Mouse (Mus musculus): ENCODE measurements at regions not wholly inside any gene's neighbourhood (a gene's known extent, or its start where the extent isn't known, plus 50 kb on each side); places are given as distances from the start of the nearest gene placed in this dataset.
"Not testable (repeated sequence)": the region's sequence is repeated elsewhere in the genome, so short reads cannot be mapped to it uniquely, and the experiment has no call there.

GRCm38 (mm10) chr2:71597956-71598355 lies 51.4 kb upstream of the Dlx2 start:
- H3K27ac ChIP-seq (replicated peaks): no peak overlapping the region
- H3K9ac ChIP-seq (replicated peaks): no peak overlapping the region
- no peak overlapping the region for H3K4me2 ChIP-seq (replicated peaks)
- H3K27me3 ChIP-seq: peaks cover 13% of the 10 kb centered on the region; the same call in 1 of the 2 replicates
- H3K4me3 ChIP-seq: no peak overlapping the region
- no peaks in the 10 kb centered on the region for H3K36me3 ChIP-seq
- H3K9me3 ChIP-seq: no peaks in the 10 kb centered on the region
- H3K4me1 ChIP-seq: peaks cover 8% of the 10 kb centered on the region; the same call in 1 of the 2 replicates
- ATAC-seq (ENCODE audit: low FRiP score, low read depth): no peak
- 85% methylated on average over 5 of the region's 5 CpGs for WGBS

GRCm38 (mm10) chr2:71598368-71598767 lies 51.8 kb upstream of the Dlx2 start:
- no peak overlapping the region for H3K4me2 ChIP-seq (replicated peaks)
- H3K27me3 ChIP-seq: peaks cover 12% of the 10 kb centered on the region; the same call in 1 of the 2 replicates
- H3K4me1 ChIP-seq: peaks cover 8% of the 10 kb centered on the region; the same call in 1 of the 2 replicates
- no peaks in the 10 kb centered on the region for H3K36me3 ChIP-seq
- H3K27ac ChIP-seq (replicated peaks): no peak overlapping the region
- H3K4me3 ChIP-seq: no peak overlapping the region
- no peaks in the 10 kb centered on the region for H3K9me3 ChIP-seq
- 67% methylated on average over 10 of the region's 10 CpGs for WGBS
- no peak overlapping the region for H3K9ac ChIP-seq (replicated peaks)
- no peak for ATAC-seq (ENCODE audit: low FRiP score, low read depth)

DNA sequence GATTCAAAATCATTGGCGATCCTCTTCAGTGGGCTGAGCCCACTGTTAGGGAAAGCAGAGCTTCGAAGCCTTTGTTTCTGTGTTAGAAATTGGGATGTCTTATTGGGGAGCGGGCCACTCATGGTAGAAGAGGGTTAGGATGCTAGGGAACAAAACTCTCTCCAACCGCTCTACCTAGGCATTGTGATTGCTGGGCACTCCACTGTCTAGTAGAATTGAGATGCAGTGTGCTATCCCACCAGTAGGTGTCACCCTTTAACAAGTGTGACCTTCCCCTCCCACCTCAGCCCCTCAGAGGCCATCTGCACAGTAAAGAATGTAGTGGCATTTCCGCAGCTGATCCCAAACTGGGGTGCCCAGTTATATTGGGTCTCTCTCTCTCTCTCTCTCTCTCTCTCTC lies 52.2 kb upstream of the Dlx2 start:
- Histone ChIP-seq H3K9ac (replicated peaks) (no peak overlapping the region), H3K4me3 (no peak overlapping the region), H3K4me2 (replicated peaks) (no peak overlapping the region), H3K4me1 (peaks cover 8% of the 10 kb centered on the region; the same call in 1 of the 2 replicates), H3K27me3 (peaks cover 9% of the 10 kb centered on the region; the same call in 1 of the 2 replicates), H3K27ac (replicated peaks) (no peak overlapping the region), H3K36me3 (no peaks in the 10 kb centered on the region), H3K9me3 (no peaks in the 10 kb centered on the region)
- 11% methylated on average over 5 of the region's 5 CpGs for WGBS
- ATAC-seq (ENCODE audit: low FRiP score, low read depth): peak; percentile 58; the same call in 1 of the 2 replicates

- Histone ChIP-seq H3K27me3 (peaks cover 9% of the 10 kb centered on the region; the same call in 1 of the 2 replicates), H3K9ac (replicated peaks) (no peak overlapping the region), H3K4me1 (peaks cover 6% of the 10 kb centered on the region; the same call in 1 of the 2 replicates), H3K9me3 (no peaks in the 10 kb centered on the region), H3K27ac (replicated peaks) (no peak overlapping the region), H3K36me3 (no peaks in the 10 kb centered on the region), H3K4me3 (no peak overlapping the region), H3K4me2 (replicated peaks) (no peak overlapping the region)
- WGBS: 78% methylated on average over 7 of the region's 7 CpGs
- ATAC-seq (ENCODE audit: low FRiP score, low read depth): no peak
These were observed 53.7 kb upstream of the Dlx2 start for GRCm38 (mm10) chr2:71600213-71600612.

DNA sequence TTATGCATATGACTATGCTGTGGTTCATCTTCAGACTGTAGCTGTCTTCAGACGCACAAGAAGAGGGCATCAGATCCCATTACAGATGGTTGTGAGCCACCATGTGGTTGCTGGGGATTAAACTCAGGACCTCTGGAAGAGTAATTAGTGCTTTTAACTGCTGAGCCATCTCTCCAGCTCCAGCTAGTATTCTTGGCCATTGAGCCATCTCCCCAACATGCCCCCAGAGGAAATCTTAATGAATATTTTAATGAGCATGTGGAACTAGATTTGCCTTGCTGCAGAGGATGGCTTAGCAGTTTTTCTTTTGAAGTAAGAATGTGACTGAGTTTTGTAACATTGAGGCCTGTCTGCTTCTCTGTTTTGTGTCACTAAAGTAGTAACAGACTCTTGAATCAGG lies 54.4 kb upstream of the Dlx2 start:
- no peak overlapping the region for H3K27ac ChIP-seq (replicated peaks)
- H3K4me2 ChIP-seq (replicated peaks): no peak overlapping the region
- no peaks in the 10 kb centered on the region for H3K36me3 ChIP-seq
- no peaks in the 10 kb centered on the region for H3K9me3 ChIP-seq
- H3K4me3 ChIP-seq: no peak overlapping the region
- H3K9ac ChIP-seq (replicated peaks): no peak overlapping the region
- H3K27me3 ChIP-seq: peaks cover 9% of the 10 kb centered on the region; the same call in 1 of the 2 replicates
- no peak for ATAC-seq (ENCODE audit: low FRiP score, low read depth)
- WGBS: 35% methylated on average over 1 of the region's 1 CpGs
- peaks cover 6% of the 10 kb centered on the region; the same call in 1 of the 2 replicates for H3K4me1 ChIP-seq

DNA sequence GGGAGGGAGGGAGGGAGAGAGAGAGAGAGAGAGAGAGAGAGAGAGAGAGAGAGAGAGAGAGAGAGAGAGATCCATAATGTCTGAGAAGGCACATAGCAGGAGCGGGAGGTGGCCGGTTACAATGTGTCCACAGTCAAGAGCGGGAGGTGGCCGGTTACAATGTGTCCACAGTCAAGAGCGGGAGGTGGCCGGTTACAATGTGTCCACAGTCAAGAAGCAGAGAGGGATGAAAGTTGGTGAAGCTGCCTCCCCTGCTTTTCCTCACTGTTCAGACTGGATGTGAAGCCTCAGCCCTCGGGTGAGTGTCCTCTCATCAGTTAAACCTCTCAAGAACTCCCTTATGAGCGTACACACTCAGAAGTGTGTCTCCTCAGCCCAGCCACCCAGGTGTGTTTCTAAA lies 57.2 kb upstream of the Dlx2 start:
- ATAC-seq (ENCODE audit: low FRiP score, low read depth); H3K27me3 ChIP-seq; H3K4me2 ChIP-seq (replicated peaks); H3K36me3 ChIP-seq; H3K9ac ChIP-seq (replicated peaks); H3K4me3 ChIP-seq; H3K9me3 ChIP-seq; H3K27ac ChIP-seq (replicated peaks): not testable (repeated sequence)
- WGBS: 93% methylated on average over 8 of the region's 8 CpGs
- peaks cover 13% of the 10 kb centered on the region for H3K4me1 ChIP-seq

DNA sequence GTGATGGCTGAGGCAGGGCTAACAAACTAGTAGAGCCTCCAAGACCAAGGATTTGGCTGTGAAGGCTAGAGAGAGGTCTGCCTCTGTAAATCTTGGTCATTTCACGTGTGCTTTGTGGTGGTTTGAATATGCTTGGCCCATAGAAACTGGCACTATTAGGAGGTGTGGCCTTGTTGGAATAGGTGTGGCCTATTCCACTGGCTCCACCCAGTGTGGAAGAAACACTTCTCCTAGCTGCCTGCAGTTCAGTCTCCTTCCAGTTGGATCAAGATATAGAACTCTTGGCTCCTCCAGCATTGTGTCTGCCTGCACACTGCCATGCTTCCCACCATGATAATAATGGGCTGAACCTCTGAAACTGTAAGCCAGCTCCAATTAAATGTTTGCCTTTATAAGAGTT lies 59.1 kb upstream of the Dlx2 start:
- no peak overlapping the region for H3K4me3 ChIP-seq
- peaks cover 19% of the 10 kb centered on the region for H3K4me1 ChIP-seq
- H3K9me3 ChIP-seq: no peaks in the 10 kb centered on the region
- H3K9ac ChIP-seq (replicated peaks): no peak overlapping the region
- no peak overlapping the region for H3K4me2 ChIP-seq (replicated peaks)
- 84% methylated on average over 1 of the region's 1 CpGs for WGBS
- H3K27me3 ChIP-seq: no peaks in the 10 kb centered on the region
- no peaks in the 10 kb centered on the region for H3K36me3 ChIP-seq
- ATAC-seq (ENCODE audit: low FRiP score, low read depth): no peak
- no peak overlapping the region for H3K27ac ChIP-seq (replicated peaks)

- no peak overlapping the region for H3K4me3 ChIP-seq
- no peak overlapping the region for H3K9ac ChIP-seq (replicated peaks)
- no peaks in the 10 kb centered on the region for H3K9me3 ChIP-seq
- 89% methylated on average over 3 of the region's 3 CpGs for WGBS
- H3K4me1 ChIP-seq: peaks cover 29% of the 10 kb centered on the region
- no peak for ATAC-seq (ENCODE audit: low FRiP score, low read depth)
- H3K27me3 ChIP-seq: no peaks in the 10 kb centered on the region
- no peaks in the 10 kb centered on the region for H3K36me3 ChIP-seq
- no peak overlapping the region for H3K27ac ChIP-seq (replicated peaks)
- no peak overlapping the region for H3K4me2 ChIP-seq (replicated peaks)
These were observed 60.5 kb upstream of the Dlx2 start for GRCm38 (mm10) chr2:71607087-71607502.

- Histone ChIP-seq H3K4me2 (replicated peaks) (no peak overlapping the region), H3K9me3 (no peaks in the 10 kb centered on the region), H3K27me3 (no peaks in the 10 kb centered on the region), H3K4me3 (no peak overlapping the region), H3K27ac (replicated peaks) (peak overlapping the region; percentile 80), H3K4me1 (peaks cover 35% of the 10 kb centered on the region), H3K9ac (replicated peaks) (no peak overlapping the region), H3K36me3 (no peaks in the 10 kb centered on the region)
- ATAC-seq (ENCODE audit: low FRiP score, low read depth): no peak
- 52% methylated on average over 2 of the region's 2 CpGs for WGBS
These were observed 66.7 kb upstream of the Dlx2 start for GRCm38 (mm10) chr2:71613216-71613615.

- H3K9ac ChIP-seq (replicated peaks): no peak overlapping the region
- no peaks in the 10 kb centered on the region for H3K27me3 ChIP-seq
- H3K9me3 ChIP-seq: no peaks in the 10 kb centered on the region
- no peak overlapping the region for H3K27ac ChIP-seq (replicated peaks)
- H3K4me3 ChIP-seq: no peak overlapping the region
- no peaks in the 10 kb centered on the region for H3K36me3 ChIP-seq
- no peak for ATAC-seq (ENCODE audit: low FRiP score, low read depth)
- WGBS: 91% methylated on average over 5 of the region's 5 CpGs
- H3K4me1 ChIP-seq: peaks cover 16% of the 10 kb centered on the region
- no peak overlapping the region for H3K4me2 ChIP-seq (replicated peaks)
These were observed 70.0 kb upstream of the Dlx2 start for GRCm38 (mm10) chr2:71616526-71616925.

DNA sequence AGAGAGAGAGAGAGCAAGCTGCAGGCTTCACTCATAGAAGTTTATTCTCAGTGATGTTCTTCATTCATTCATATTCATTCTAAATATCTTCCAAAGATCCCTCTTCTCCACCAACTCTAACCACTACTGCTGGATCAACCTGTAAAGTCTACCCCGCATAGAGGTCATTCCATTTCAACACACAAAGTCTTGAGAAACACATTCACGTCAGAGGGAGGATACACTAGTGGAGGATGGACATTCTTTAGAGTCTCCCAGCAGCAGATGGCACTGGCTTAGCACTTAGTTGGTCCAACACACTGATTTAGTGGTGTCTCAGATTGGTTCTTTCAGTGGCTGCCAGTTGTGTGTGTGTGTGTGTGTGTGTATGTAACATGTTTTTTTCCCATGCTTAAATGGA lies 74.9 kb upstream of the Dlx2 start:
- no peak overlapping the region for H3K27ac ChIP-seq (replicated peaks)
- ATAC-seq (ENCODE audit: low FRiP score, low read depth): no peak
- H3K27me3 ChIP-seq: 0 out of 2 replicates have a peak, but pooled peaks cover 9% of the 10 kb centered on the region
- H3K36me3 ChIP-seq: no peaks in the 10 kb centered on the region
- no peak overlapping the region for H3K4me3 ChIP-seq
- H3K4me2 ChIP-seq (replicated peaks): no peak overlapping the region
- H3K4me1 ChIP-seq: peaks cover 19% of the 10 kb centered on the region
- H3K9ac ChIP-seq (replicated peaks): no peak overlapping the region
- 92% methylated on average over 2 of the region's 2 CpGs for WGBS
- H3K9me3 ChIP-seq: no peaks in the 10 kb centered on the region

GRCm38 (mm10) chr2:71622532-71623099 lies 76.1 kb upstream of the Dlx2 start:
- peaks cover 15% of the 10 kb centered on the region; the same call in 1 of the 2 replicates for H3K27me3 ChIP-seq
- peaks cover 30% of the 10 kb centered on the region for H3K4me1 ChIP-seq
- no peaks in the 10 kb centered on the region for H3K36me3 ChIP-seq
- ATAC-seq (ENCODE audit: low FRiP score, low read depth): no peak
- 80% methylated on average over 9 of the region's 9 CpGs for WGBS
- no peak overlapping the region for H3K4me3 ChIP-seq
- H3K9me3 ChIP-seq: no peaks in the 10 kb centered on the region
- H3K27ac ChIP-seq (replicated peaks): no peak overlapping the region
- H3K9ac ChIP-seq (replicated peaks): no peak overlapping the region
- no peak overlapping the region for H3K4me2 ChIP-seq (replicated peaks)

DNA sequence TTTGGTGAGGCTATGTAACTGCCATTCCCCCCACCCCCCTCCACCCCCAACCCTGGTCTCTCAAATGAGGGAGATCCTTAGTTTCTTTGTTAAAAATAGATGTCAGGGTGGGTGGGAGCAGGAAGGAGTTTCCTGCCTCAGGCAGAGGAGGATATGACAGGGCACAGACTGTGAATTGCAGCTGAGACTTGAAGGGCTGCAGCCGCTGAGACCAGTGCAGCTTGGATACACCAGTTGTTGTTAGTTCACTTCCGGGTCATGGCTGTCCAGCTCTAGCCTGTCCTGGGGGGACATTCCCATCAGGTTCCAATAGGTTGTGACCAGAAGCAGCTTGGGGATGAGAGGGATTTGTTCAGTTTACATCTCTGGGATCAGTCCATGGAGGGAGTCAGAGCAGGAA lies 76.6 kb upstream of the Dlx2 start:
- Histone ChIP-seq H3K9me3 (no peaks in the 10 kb centered on the region), H3K4me3 (no peak overlapping the region), H3K4me2 (replicated peaks) (no peak overlapping the region), H3K9ac (replicated peaks) (no peak overlapping the region), H3K27ac (replicated peaks) (no peak overlapping the region), H3K4me1 (peaks cover 30% of the 10 kb centered on the region), H3K27me3 (peaks cover 15% of the 10 kb centered on the region; the same call in 1 of the 2 replicates), H3K36me3 (no peaks in the 10 kb centered on the region)
- ATAC-seq (ENCODE audit: low FRiP score, low read depth): no peak
- WGBS: 87% methylated on average over 2 of the region's 2 CpGs
